Mouse (Mus musculus) regulatory T cell (primary cell): ENCODE results near the gene Sgf29.
"Not testable (repeated sequence)": the region's sequence is repeated elsewhere in the genome, so short reads cannot be mapped to it uniquely, and the experiment has no call there.

Experiments
- in situ Hi-C: fragments of 300-600 bp; cut with MboI, MseI; formaldehyde crosslinking; loops from one replicate; pipeline ENCODE4 v1.15.1; 2025; ENCODE audit warnings: high pct_unique_total_duplicates

Sgf29 gene

DNA sequence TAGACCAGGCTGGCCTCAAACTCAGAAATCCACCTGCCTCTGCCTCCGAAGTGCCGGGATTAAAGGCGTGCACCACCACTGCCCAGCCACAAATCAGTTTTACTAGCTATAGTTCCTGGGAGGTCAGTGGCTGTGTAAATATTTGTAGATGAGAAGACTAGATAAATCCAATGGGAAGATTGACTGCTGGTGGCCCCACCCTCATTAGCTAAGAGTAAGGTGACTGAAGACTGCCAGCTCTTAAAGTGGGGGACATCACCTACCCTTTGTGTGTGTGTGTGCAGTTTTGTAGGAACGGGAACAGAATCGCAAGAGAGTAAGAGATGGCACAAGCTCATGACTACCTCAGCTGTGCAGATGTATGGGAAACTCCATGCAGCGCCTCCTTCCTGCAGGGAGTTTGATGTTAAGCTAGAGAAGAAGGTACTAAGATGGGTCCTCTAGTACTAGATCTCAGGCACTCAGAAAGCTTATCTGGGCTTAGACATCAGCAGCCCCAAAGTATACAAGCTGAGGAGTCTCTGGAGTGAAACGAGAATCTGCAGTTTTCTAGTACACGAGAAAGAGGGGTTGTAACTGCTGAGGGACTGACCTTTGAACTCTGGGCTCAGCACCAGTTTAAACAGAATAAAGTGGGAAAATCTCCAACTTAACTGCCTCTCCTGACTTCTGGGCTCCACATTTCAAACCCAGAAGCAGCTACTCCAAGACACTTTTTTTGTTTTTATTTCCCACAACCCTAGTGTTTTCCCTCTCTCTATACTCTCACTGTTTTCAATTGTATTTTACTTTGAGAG is 29.6 kb downstream of the Sgf29 start:
- in situ Hi-C loops: no loop called here

DNA sequence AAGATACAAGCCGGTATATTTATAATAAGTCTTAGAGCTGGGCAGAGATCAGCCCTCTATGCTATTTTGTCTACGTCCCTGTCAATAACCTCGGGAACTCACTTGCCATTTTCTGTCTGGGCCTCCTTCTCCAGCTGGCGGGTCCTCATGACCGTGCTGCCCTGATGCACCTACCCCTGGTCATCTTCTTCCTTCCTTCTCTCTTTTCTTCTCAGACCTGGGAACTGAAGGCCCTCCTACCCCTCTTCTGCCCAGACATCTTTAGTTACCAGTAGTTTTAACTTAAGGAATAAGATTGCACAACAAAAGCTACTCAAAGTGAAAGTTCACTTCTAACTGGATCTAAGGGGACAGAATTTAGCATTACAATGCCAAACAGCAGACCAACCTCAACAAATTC is 30.6 kb downstream of the Sgf29 start:
- in situ Hi-C loops: no loop called here

DNA sequence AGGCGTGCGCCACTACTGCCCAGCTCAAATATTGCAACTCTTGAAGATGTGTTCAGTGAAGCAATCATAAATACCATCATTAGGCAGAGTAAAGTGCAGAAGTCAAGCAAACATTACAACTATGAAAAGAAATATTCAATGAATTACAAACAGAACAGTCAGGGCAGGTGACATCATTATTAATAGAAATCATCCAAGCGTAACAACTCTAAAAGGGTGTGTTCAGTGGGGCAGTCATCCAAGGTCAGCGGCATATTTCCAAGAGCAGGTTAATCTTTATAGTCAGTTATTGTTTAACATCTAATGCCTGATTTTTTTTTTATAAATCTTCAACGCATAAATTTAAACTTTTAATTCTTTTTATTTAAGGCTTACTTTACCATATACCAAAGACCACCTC is 32.1 kb downstream of the Sgf29 start:
- in situ Hi-C loops: no loop called here

DNA sequence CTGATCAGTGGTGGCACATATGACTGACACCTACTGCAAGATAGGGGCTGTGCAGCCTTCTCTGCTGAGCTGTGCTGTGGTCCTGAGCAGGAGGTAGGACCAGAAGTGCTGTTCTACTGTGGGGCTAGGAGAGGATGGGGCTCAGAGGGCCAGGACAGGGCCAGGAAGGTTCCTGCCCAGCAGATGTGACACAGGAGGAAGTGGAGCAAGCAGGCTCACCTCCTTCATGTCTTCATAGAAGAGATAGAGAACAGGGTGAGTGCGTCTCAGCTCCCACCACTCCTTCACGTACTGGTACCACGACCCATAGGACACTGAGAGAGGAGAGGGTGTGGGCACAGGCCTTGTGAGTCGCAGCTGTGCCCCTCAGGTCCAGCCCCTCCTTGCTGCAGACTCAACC is 39.0 kb downstream of the Sgf29 start:
- in situ Hi-C loops: not testable (repeated sequence)

DNA sequence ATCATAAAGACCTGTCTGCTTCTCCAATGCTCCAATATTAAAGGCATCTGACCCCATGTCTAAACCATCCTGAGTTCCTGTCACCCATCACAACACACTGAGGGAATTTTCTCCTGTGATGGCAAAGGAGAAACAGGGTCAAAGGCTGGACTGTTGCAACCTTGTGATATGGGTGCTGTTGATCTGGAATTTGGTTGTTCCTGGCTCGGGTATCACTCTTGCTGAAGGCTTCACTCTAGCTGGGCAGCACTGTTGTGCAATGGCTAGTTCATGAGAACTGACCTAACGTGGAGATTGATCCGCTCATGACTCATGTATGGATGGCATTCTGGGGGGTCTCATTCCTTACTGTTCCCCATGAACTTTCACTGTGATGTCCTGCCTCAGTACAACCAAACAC is 39.9 kb downstream of the Sgf29 start:
- in situ Hi-C loops: no loop called here

DNA sequence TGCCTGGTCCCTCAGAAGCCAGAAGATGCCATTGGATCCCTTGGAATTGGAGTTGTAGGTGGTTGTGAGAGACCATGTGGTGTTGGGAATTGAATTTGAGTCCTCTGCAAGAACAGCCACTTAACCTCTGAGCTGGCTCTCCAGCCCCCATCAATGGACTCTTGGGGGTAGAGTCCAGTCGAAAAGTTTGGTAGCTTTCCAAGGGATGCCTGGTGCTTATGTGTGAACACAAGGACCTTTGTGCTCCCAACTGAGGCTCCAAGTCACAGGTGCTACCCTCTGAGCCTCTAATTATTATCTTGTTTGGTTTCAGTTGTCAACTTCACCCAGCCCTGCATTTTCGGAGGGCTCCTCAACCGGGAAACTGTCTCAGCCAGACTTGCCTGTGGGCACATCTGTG is 41.6 kb downstream of the Sgf29 start:
- in situ Hi-C loops: loop anchor here (10.0 kb wide), 1 partner anchor 46 kb away; the partner anchor contains the start of gene Sgf29

DNA sequence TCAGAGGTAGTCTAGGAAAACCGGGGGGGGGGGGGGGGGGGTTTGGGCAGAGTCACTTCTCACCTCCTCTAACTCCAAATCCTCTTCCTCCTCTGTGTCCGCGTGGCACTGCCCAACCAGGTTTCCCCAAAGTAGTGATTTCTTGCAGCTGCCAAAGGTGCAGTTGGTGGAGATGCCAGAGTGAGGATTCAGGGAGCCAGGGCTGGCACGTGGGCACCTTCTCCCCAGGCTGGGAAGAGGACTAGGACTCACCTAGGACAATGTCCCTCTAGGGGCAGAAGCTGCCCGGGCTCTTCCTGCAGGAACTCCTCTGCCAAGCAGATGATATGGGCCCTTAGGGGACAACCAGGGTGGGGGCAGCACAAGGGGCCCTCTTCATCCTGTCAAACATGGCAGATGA is 42.6 kb downstream of the Sgf29 start:
- in situ Hi-C loops: loop anchor here (10.0 kb wide), 1 partner anchor 47 kb away; the partner anchor contains the start of gene Sgf29

DNA sequence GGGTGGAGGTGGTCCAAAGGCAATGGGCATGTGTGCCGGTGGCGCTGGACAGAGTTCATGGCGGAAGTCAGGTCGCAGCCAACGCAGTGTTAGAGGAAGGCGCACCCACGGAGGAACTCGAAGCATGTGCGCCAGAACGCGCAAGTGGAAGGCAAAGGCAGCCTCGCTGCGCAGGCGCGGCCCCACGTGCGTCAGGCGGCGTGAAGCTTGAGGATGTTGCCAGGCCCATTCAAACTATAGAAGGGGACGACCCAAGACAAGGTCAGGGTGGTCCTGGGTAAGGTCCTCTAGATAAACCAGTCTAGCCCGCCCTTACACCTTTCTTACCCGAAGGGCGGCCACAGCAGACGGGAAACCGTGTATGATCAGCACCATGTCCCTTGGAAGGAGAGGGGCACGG is 43.3 kb downstream of the Sgf29 start:
- in situ Hi-C loops: loop anchor here (10.0 kb wide), 1 partner anchor 48 kb away; the partner anchor contains the start of gene Sgf29

DNA sequence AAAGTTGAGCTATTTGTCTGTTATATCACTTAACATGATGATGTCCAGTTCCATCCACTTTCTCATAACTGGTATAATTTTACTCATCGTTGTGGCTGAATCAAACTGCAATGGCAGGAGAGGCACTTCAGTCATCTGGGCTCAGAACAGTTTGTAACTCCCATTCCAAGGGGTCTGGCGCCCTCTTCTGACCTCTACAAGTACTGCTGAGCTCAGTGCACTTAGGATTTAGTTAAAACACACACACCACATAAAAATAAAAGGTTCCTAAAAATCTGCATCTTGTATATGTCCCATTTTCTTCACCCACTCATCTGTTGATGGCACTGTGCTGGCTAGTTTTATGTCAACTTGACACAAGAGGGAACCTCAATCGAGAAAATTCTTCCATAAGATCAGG is 44.1 kb downstream of the Sgf29 start:
- in situ Hi-C loops: loop anchor here (10.0 kb wide), 1 partner anchor 48 kb away; the partner anchor contains the start of gene Sgf29

DNA sequence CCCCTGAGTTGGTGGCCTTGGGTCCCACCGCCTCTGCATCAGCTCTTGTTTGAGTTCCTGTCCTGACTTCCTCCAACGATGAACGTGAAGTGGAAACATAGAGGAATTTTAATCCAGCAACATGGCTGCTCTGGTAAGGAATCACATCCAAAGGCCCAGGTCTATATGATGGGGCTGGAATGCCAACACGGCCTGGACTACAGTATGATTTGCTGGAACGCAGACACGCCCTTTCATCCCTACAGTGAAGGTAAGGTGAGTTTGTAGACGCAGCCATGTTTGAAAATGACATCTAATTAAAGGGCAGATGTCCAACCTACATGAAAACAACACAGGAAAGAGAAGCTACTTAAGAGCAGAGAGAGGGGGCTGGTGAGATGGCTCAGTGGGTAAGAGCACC is 44.7 kb downstream of the Sgf29 start:
- in situ Hi-C loops: loop anchor here (10.0 kb wide), 1 partner anchor 49 kb away; the partner anchor contains the start of gene Sgf29

DNA sequence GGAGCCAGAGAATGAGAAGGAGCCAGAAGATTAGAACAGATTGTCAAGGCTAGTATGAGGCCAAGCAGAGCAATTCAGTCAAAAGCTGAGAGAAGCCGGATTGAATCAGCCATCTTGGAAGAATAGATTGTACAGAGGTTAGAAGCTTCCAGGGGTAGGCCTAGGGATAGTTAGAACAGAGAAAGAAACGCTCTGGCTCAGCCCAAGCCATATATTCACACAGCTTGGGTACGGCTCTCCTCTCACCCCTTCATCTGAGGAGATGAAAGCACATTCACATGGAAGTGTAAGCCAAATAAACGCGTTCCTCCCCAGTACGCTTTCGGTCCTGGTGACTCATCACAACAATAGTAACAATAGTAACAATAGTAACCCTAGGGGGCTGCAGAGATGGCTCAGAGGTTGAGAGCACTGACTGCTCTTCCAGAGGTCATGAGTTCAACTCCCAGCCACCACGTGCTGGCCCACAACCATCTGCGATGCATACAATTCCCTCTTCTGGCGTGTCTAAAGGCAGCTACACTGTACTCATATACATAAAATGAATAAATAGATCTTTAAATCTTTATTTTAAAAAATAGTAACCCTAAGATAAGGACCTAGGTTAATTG is 45.4 kb downstream of the Sgf29 start:
- in situ Hi-C loops: loop anchor here (10.0 kb wide), 1 partner anchor 50 kb away; the partner anchor contains the start of gene Sgf29

DNA sequence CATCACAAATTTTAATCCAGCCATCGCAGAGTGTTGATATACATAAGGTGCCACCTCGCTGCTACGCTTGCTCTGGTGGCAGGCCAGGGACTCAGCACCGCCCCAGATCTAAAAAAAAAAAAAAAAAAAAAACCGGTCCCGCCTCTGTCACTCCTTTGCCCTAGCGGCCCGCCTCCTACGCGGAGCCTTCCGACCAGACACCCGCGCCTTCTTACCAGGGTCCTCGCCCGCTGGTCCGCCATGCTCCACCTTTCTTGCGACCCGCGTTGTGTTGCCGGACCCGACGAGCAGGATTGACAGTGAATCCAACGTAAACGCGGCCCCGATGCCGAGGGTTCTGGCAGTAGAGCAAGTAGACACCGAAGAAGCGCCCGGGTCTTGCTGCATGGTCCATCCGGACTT is 46.1 kb downstream of the Sgf29 start, which contains the start of gene Bola2:
Gene Bola2, plus strand, starts transcription at position 192 of the 402 bp plus-strand sequence.
- in situ Hi-C loops: loop anchor here (10.0 kb wide), 1 partner anchor 50 kb away; the partner anchor contains the start of gene Sgf29

DNA sequence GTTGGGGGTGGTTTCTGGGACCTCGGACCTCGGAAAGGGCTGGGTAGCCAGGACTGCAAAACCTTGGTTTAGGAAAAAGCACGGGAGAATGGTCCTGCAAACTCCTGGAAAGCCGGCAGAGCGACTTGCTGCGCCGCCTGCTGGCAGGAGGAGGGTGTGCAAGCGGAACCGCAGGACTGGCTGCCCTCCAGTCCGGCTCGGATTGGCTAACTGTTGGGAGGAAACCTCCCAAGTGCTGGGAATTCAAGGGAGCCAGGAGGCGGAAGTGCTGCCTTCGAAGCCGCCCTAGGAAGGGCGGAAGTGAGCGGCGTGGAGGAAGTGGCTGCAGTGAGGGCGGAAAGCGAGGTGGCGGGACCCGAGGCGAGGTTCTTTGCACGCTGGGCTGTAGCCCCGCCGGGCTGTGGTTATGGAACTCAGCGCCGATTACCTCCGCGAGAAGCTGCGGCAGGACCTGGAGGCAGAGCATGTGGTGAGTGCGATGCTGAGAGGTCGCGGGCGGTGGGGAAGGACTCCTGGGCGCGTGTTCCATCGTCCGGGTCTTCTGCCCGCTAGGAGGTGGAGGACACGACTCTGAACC is 46.6 kb downstream of the Sgf29 start, which contains the start of gene Slx1b:
Gene Slx1b, minus strand, starts transcription at position 154 of the 577 bp plus-strand sequence.
- in situ Hi-C loops: loop anchor here (10.0 kb wide), 1 partner anchor 51 kb away; the partner anchor contains the start of gene Sgf29

DNA sequence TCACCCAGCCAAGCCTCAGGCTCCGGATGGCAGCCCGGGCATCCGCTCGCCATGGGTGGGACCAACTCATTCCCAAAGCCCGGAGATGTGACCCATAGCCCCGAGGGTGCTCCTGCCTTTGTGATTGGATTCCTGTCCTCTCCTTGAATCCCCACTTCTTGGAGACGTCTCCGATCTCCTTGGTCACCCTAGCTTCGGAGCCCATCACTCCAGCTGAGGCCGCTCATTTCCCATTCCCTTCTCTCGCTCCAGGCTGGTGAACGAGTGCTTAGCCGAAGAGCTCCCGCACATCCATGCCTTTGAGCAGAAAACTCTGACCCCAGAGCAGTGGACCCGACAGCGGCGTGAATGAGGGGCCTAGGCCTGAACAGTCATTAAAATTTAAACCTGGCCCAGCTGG is 47.2 kb downstream of the Sgf29 start:
- in situ Hi-C loops: loop anchor here (10.0 kb wide), 1 partner anchor 52 kb away; the partner anchor contains the start of gene Sgf29

DNA sequence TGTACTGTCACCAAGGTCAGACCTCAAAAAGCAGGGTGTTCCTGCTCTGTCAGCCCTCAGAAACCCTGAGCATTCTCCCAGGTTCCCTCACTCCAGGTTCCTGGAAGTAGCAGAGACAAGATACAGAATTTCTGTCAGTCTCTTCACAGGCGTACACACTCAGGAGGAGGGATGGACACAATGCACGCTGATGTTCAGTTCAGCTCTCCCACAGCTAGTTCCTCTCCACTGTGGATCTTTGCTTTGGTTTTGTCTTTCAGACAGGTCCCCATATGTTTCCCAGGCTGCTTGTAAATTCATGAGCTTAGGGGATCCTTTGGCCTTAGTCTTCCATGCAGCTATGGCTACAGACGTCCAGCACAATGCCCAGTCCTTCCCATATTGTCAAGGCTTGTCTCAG is 47.8 kb downstream of the Sgf29 start:
- in situ Hi-C loops: loop anchor here (10.0 kb wide), 1 partner anchor 52 kb away; the partner anchor contains the start of gene Sgf29

DNA sequence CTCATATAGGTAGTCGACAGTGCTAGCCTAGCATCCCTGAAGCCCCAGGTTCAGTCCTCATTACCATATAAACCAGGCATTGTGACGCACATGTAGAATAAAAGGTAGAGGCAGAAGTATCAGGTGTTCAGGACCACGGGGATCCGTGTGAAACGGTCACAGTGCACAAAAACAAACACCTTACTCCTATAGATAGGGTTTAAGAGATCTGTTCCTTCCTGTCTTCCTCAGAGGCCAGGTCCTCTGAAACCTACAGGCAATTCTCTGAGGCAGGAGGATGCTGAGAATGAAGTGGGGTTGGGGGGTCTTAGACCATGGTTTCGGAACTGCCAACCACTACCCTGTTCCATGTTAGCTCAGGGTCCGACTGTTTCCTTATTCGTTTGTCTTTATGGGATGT is 48.7 kb downstream of the Sgf29 start:
- in situ Hi-C loops: loop anchor here (10.0 kb wide), 1 partner anchor 53 kb away; the partner anchor contains the start of gene Sgf29

DNA sequence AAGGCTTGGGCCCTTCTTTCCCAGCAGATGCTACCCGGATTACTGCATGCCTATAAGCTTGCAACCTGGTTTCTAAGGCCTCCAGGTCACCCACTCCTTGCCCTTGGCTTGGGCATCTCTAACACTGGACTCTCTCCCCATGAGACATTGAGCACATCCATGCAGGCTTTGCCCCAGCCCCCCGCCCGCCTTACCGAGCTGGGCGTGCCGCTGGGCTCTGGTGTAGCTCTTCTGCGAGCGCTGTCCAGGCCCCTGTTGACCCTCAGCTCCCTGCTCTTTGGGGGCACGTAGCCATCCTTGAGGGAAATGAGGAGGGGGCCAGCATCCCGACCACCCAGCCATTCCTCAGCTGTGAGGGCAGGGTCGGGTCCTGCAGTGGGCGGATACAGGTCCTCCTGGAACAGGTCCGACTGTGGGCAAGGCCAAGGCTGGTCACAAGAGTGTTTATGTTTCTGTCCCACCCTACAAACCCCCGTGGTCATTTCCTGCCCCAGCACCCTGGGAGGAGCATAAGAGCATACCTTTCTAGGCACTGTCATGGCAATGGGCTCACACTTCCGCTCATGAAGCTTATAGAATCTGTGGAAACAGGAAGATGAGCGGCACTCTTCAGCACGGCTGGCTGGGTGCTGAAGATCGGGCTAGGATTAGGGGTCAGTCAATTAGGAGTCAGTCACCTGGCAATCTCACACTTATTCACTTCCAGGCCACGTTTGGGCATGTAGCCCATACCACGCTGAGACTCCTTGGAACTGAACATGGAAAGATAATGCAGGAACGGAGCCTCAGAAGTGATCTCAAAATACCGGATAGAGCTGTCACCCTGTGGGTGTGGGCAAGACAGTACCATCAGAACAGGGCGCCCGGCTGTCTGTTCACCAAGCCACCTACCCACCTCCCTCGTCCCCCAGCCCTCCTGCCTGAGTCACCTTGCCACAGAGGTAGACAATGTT is 51.2 kb downstream of the Sgf29 start:
- in situ Hi-C loops: loop anchor here (5.0 kb wide), 1 partner anchor 77 kb away; the partner anchor contains the start of gene Ypel3

DNA sequence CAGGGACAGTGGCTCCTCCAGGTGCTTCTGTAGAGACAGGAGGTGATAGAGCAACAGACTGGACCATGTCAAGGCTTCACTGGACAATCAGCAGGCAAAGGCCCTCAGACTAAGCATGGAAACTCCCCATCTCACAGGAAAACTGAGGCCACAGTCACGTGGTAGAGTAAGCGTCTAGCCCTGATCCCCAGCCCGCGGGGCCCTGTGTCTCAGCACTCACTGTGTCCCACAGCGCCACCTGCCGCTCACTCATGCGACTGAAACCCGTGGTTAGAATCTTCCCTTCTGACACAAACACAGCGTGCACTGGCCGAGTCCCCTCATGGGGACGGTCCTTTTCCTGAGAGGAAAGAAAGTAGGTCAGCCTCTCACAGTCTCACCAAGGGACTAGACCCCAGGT is 52.0 kb downstream of the Sgf29 start:
- in situ Hi-C loops: loop anchor here (5.0 kb wide), 1 partner anchor 76 kb away; the partner anchor contains the start of gene Ypel3

DNA sequence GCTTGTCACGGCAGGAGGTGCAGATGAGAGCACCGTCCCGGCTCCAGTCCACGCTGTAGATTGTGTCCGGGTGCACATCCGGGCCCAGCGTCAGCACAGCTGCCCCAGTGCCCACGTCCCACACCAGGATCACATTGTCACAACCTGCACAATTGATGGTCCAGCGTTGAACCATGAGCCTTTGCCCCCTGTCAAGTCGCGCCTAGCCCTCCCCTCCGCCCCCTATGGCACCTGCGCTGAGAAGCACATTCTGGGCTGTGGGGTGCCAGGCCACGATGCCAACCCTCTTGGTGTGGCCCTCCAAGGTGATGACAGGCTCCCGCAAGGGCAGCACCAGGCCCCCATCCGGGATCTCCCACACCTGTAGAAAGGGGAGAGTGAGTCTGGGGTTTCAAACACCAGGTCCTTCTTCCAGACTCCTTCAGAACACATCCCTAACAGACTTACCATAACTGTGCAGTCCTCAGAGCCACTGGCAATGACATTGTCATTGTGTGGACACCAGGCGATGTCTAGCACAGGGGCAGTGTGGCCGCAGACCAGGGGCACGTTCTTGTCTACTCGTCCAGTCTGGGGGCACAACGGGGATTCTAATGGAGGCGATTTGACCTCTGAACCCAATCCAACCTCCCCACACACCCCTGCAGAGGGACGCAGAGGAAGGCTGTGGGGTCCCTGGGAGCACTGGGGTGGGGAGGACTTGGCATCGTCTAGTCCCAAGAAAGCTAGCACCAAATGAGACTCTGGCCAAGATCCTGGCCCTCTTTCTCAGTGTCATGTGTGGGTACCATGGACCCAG is 52.6 kb downstream of the Sgf29 start:
- in situ Hi-C loops: loop anchor here (5.0 kb wide), 1 partner anchor 76 kb away; the partner anchor contains the start of gene Ypel3

DNA sequence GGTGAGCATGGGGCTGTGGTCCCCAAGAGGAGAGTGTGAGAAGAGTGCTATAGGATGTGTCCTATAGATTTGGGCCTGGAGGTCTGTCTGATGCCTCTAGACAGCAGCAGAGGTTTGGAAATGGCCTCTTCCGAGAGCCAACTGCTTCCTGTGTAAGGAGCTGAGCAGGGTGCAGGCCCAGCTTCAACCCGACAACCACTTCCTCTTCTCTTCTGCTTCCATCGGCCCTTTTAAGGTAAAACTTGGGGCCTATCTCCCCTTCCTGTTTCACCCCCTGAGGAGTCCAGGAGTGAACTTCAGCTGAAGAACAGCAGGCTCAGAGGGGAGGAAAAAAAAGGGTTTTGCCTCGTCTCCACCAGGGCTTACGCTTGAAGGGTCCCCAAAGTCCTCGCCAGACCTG is 53.2 kb downstream of the Sgf29 start:
- in situ Hi-C loops: loop anchor here (5.0 kb wide), 1 partner anchor 75 kb away; the partner anchor contains the start of gene Ypel3
